Mouse (Mus musculus): Measurements from ENCODE around the gene Scn8a. TPM values are rescaled to one million over a fixed set of nuclear protein-coding genes. Genes with fewer than 3 reads are reported as not detected.

The Scn8a gene
- polyA plus RNA-seq, 1 experiment from 2014 or later, result 29.2 TPM

GRCm38 (mm10) chr15:100960958-100961357 is 91.3 kb downstream of the Scn8a start:
- Histone ChIP-seq H3K4me3 (replicated peaks) (no peak overlapping the region), H3K27ac (replicated peaks) (no peak overlapping the region), H3K36me3 (peaks cover 2% of the 10 kb centered on the region; the same call in 1 of the 2 replicates), H3K27me3 (replicated peaks) (no peaks in the 10 kb centered on the region), H3K9me3 (replicated peaks) (no peaks in the 10 kb centered on the region), H3K9ac (replicated peaks) (no peak overlapping the region), H3K4me1 (no peaks in the 10 kb centered on the region), H3K4me2 (no peak overlapping the region)
- ATAC-seq (ENCODE audit: low FRiP score), result no peak
- WGBS, result 88% methylated on average over 6 of the region's 6 CpGs

GRCm38 (mm10) chr15:100961561-100961960 is 91.9 kb downstream of the Scn8a start:
- H3K27me3 ChIP-seq (replicated peaks), result no peaks in the 10 kb centered on the region
- H3K27ac ChIP-seq (replicated peaks), result no peak overlapping the region
- ATAC-seq (ENCODE audit: low FRiP score), result no peak
- H3K4me1 ChIP-seq, result no peaks in the 10 kb centered on the region
- H3K4me2 ChIP-seq, result no peak overlapping the region
- no peak overlapping the region for H3K9ac ChIP-seq (replicated peaks)
- no peaks in the 10 kb centered on the region for H3K9me3 ChIP-seq (replicated peaks)
- H3K4me3 ChIP-seq (replicated peaks), result no peak overlapping the region
- WGBS, result 71% methylated on average over 4 of the region's 4 CpGs
- peaks cover 3% of the 10 kb centered on the region; the same call in 1 of the 2 replicates for H3K36me3 ChIP-seq

GRCm38 (mm10) chr15:100971443-100971842 is 101.8 kb downstream of the Scn8a start:
- ATAC-seq (ENCODE audit: low FRiP score), result no peak
- peaks cover 57% of the 10 kb centered on the region for H3K36me3 ChIP-seq
- no peak overlapping the region for H3K27ac ChIP-seq (replicated peaks)
- no peaks in the 10 kb centered on the region for H3K4me1 ChIP-seq
- no peak overlapping the region for H3K4me3 ChIP-seq (replicated peaks)
- H3K27me3 ChIP-seq (replicated peaks), result no peaks in the 10 kb centered on the region
- H3K4me2 ChIP-seq, result no peak overlapping the region
- H3K9ac ChIP-seq (replicated peaks), result no peak overlapping the region
- no peaks in the 10 kb centered on the region for H3K9me3 ChIP-seq (replicated peaks)
- 75% methylated on average over 11 of the region's 11 CpGs for WGBS

DNA sequence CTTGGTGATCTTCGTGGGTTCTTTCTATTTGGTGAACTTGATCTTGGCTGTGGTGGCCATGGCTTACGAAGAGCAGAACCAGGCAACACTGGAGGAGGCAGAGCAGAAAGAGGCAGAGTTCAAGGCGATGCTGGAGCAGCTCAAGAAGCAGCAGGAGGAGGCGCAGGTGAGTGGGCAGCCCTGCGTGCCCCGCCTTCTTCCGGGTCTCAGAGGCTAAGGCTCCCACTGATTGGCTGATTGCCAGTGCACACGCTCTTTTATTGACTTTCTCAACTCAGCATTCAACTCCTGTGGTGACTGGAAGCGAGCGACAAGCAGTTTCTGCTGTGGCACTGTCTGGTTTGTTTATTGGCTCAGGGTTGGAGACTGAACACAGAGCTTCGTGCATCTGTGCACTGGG is 103.1 kb downstream of the Scn8a start:
- H3K4me2 ChIP-seq, result no peak overlapping the region
- peaks cover 62% of the 10 kb centered on the region for H3K36me3 ChIP-seq
- WGBS, result 31% methylated on average over 11 of the region's 11 CpGs
- H3K27me3 ChIP-seq (replicated peaks), result no peaks in the 10 kb centered on the region
- H3K9me3 ChIP-seq (replicated peaks), result no peaks in the 10 kb centered on the region
- H3K4me1 ChIP-seq, result no peaks in the 10 kb centered on the region
- no peak overlapping the region for H3K9ac ChIP-seq (replicated peaks)
- H3K27ac ChIP-seq (replicated peaks), result no peak overlapping the region
- no peak overlapping the region for H3K4me3 ChIP-seq (replicated peaks)
- ATAC-seq (ENCODE audit: low FRiP score), result no peak

GRCm38 (mm10) chr15:100974679-100975078 is 105.0 kb downstream of the Scn8a start:
- H3K9me3 ChIP-seq (replicated peaks), result no peaks in the 10 kb centered on the region
- ATAC-seq (ENCODE audit: low FRiP score), result no peak
- no peak overlapping the region for H3K9ac ChIP-seq (replicated peaks)
- 93% methylated on average over 1 of the region's 1 CpGs for WGBS
- H3K27me3 ChIP-seq (replicated peaks), result no peaks in the 10 kb centered on the region
- H3K36me3 ChIP-seq, result peaks cover 69% of the 10 kb centered on the region
- no peak overlapping the region for H3K4me3 ChIP-seq (replicated peaks)
- H3K4me2 ChIP-seq, result no peak overlapping the region
- H3K27ac ChIP-seq (replicated peaks), result no peak overlapping the region
- no peaks in the 10 kb centered on the region for H3K4me1 ChIP-seq

DNA sequence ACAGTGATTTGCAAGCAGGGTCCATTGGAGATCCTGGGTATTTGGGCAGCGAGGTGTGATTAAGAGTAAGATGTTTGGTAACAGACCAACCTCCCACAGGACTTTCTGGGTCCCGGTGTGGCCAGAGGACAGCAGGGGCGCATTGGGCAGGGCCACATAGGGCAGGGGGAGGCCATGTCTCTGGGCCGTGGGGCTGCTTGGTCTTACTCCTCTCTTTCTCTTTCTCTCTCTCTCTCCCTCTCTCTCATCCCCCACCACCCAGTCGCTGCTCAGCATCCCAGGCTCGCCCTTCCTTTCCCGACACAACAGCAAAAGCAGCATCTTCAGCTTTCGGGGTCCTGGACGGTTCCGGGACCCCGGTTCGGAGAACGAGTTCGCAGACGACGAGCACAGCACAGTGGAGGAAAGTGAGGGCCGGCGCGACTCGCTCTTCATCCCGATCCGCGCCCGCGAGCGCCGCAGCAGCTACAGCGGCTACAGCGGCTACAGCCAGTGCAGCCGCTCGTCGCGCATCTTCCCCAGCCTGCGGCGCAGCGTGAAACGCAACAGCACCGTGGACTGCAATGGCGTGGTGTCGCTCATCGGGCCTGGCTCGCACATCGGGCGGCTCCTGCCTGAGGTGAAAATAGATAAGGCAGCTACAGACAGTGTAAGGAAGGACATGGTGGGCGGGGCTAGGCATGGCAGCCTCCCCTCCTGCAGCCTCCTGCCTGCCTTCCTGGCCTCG is 113.9 kb downstream of the Scn8a start:
- Histone ChIP-seq H3K9me3 (replicated peaks) (no peaks in the 10 kb centered on the region), H3K9ac (replicated peaks) (peak overlapping the region; percentile 50), H3K4me3 (replicated peaks) (peak overlapping the region; percentile 41), H3K36me3 (peaks cover 11% of the 10 kb centered on the region), H3K27ac (replicated peaks) (peak overlapping the region; percentile 69), H3K27me3 (replicated peaks) (0 out of 2 replicates have a peak, but pooled peaks cover 2% of the 10 kb centered on the region), H3K4me1 (peaks cover 12% of the 10 kb centered on the region), H3K4me2 (peak overlapping the region; percentile 68)
- WGBS, result under 1% methylated on average over 45 of the region's 46 CpGs
- peak; percentile 86 for ATAC-seq (ENCODE audit: low FRiP score)

DNA sequence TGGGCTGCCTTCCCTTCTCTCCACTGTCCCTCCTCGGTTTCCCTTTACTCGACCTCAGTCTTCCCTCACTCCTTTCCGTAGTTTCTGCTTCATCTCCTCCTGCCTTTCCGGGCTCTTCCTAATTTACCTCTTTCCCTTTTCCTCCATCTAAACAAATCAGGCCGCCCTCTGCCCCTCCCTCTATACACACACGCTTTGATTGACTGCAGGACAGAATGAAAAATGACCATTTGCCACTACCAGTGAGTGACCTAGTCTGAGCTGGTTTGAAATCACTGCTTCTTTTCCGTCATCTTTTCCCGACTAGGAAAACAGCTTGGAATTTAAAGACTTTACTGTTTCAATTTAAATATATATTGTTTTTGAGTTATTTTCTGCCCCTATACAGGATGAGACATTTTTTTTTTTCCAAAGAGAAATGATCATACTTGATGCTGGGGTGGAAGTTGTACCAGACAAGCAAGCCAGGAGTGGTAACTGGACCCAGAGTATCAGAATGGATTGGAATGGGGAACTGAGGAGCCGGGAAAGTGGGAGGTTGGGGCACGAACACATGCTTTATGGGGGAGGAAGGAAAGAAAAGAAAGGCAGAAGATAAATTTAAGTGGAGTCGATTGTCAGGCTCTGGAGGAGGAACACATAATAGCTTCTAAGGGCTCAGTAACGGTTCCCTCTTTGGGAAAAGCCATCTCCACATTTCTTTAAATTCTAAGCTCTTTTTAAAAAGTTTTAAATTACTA is 114.7 kb downstream of the Scn8a start:
- H3K9ac ChIP-seq (replicated peaks), result peak overlapping the region; percentile 50
- ATAC-seq (ENCODE audit: low FRiP score), result peak; percentile 29; the same call in 1 of the 2 replicates
- peak overlapping the region; percentile 68 for H3K4me2 ChIP-seq
- peak overlapping the region; percentile 69; the same call in 1 of the 2 replicates for H3K27ac ChIP-seq (replicated peaks)
- H3K4me3 ChIP-seq (replicated peaks), result peak overlapping the region; percentile 41
- H3K9me3 ChIP-seq (replicated peaks), result no peaks in the 10 kb centered on the region
- 0 out of 2 replicates have a peak, but pooled peaks cover 2% of the 10 kb centered on the region for H3K27me3 ChIP-seq (replicated peaks)
- H3K36me3 ChIP-seq, result peaks cover 7% of the 10 kb centered on the region
- peaks cover 12% of the 10 kb centered on the region for H3K4me1 ChIP-seq
- 12% methylated on average over 12 of the region's 12 CpGs for WGBS

GRCm38 (mm10) chr15:100986479-100986878 is 116.8 kb downstream of the Scn8a start:
- no peaks in the 10 kb centered on the region for H3K27me3 ChIP-seq (replicated peaks)
- ATAC-seq (ENCODE audit: low FRiP score), result no peak
- H3K9me3 ChIP-seq (replicated peaks), result no peaks in the 10 kb centered on the region
- H3K27ac ChIP-seq (replicated peaks), result no peak overlapping the region
- H3K9ac ChIP-seq (replicated peaks), result no peak overlapping the region
- WGBS, result 74% methylated on average over 10 of the region's 10 CpGs
- peaks cover 12% of the 10 kb centered on the region for H3K4me1 ChIP-seq
- peaks cover 17% of the 10 kb centered on the region; the same call in 1 of the 2 replicates for H3K36me3 ChIP-seq
- no peak overlapping the region for H3K4me3 ChIP-seq (replicated peaks)
- H3K4me2 ChIP-seq, result no peak overlapping the region

GRCm38 (mm10) chr15:100987031-100987430 is 117.4 kb downstream of the Scn8a start:
- ATAC-seq (ENCODE audit: low FRiP score), result no peak
- Histone ChIP-seq H3K4me2 (no peak overlapping the region), H3K4me1 (peaks cover 12% of the 10 kb centered on the region), H3K9ac (replicated peaks) (no peak overlapping the region), H3K9me3 (replicated peaks) (no peaks in the 10 kb centered on the region), H3K27ac (replicated peaks) (no peak overlapping the region), H3K36me3 (peaks cover 17% of the 10 kb centered on the region; the same call in 1 of the 2 replicates), H3K27me3 (replicated peaks) (no peaks in the 10 kb centered on the region), H3K4me3 (replicated peaks) (no peak overlapping the region)
- WGBS, result 64% methylated on average over 1 of the region's 1 CpGs

DNA sequence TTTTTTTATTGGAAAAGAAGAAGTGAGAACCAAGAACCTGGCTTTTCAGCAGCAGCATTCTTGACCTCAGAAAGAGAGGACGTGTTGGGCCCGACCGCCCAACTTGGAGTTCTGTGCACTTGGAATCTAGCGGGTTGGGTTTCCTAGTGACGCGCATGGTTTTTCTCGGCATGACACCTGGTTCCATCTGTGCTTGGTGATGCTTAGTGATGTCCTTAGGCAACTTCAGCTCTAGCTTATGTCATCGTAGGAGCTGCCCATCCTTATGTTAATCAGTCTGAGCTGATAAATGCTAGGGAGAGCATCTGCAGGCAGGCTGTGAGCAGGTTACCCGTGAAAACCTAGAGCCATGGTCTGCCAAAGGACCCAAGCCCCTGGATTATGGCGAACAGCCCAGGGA is 120.6 kb downstream of the Scn8a start:
- 82% methylated on average over 10 of the region's 10 CpGs for WGBS
- no peak for ATAC-seq (ENCODE audit: low FRiP score)
- Histone ChIP-seq H3K4me1 (no peaks in the 10 kb centered on the region), H3K27me3 (replicated peaks) (no peaks in the 10 kb centered on the region), H3K9me3 (replicated peaks) (no peaks in the 10 kb centered on the region), H3K4me3 (replicated peaks) (no peak overlapping the region), H3K27ac (replicated peaks) (no peak overlapping the region), H3K9ac (replicated peaks) (no peak overlapping the region), H3K4me2 (no peak overlapping the region), H3K36me3 (peaks cover 17% of the 10 kb centered on the region; the same call in 1 of the 2 replicates)

DNA sequence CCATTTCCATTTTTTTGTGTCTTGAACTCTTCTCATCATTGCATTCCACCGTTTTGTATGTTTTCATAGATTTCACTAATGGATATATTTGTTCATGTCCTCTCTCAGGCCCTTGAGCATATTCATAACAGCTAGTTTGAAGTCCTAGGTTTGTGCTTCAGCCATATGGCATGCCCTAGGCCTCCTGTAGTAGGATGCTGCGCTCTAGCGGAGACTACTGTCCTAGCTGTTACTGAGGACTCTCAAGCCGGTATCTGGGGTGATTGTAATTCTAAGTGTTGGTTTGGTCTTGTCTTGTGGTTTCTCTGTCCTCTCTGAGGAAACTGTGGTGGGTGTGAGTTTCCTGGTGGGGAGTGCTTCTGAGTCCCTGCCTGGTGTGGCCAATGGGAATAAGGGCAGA is 127.4 kb downstream of the Scn8a start:
- ATAC-seq (ENCODE audit: low FRiP score), result peak; percentile 50; the same call in 1 of the 2 replicates
- no peak overlapping the region for H3K4me3 ChIP-seq (replicated peaks)
- H3K27me3 ChIP-seq (replicated peaks), result no peaks in the 10 kb centered on the region
- peaks cover 2% of the 10 kb centered on the region; the same call in 1 of the 2 replicates for H3K36me3 ChIP-seq
- no peaks in the 10 kb centered on the region for H3K9me3 ChIP-seq (replicated peaks)
- no peak overlapping the region for H3K9ac ChIP-seq (replicated peaks)
- no peaks in the 10 kb centered on the region for H3K4me1 ChIP-seq
- WGBS, result 35% methylated on average over 4 of the region's 4 CpGs
- no peak overlapping the region for H3K27ac ChIP-seq (replicated peaks)
- no peak overlapping the region for H3K4me2 ChIP-seq

DNA sequence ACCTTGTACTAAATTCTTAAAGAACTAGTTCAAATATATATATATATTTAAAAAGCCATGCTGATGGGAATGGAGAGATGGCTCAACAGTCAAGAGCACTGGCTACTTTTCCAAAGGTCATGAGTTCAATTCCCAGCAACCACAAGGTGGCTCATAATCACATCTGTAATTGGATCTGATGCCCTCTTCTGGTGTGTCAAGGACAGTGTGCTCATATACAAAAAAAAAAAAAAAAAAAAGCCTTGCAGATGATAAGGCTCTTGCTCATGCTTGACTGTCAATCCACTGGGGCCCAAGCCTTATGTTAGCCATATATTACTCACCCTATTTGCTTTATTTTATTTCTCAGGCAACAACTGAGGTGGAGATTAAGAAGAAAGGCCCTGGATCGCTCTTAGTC is 132.0 kb downstream of the Scn8a start:
- ATAC-seq (ENCODE audit: low FRiP score), result no peak
- H3K9me3 ChIP-seq (replicated peaks), result no peaks in the 10 kb centered on the region
- H3K4me2 ChIP-seq, result no peak overlapping the region
- H3K27ac ChIP-seq (replicated peaks), result no peak overlapping the region
- no peak overlapping the region for H3K4me3 ChIP-seq (replicated peaks)
- WGBS, result 93% methylated on average over 1 of the region's 1 CpGs
- no peaks in the 10 kb centered on the region for H3K27me3 ChIP-seq (replicated peaks)
- H3K9ac ChIP-seq (replicated peaks), result no peak overlapping the region
- peaks cover 2% of the 10 kb centered on the region; the same call in 1 of the 2 replicates for H3K4me1 ChIP-seq
- peaks cover 10% of the 10 kb centered on the region for H3K36me3 ChIP-seq
